Mouse (Mus musculus) kidney, adult 2 months (tissue): ENCODE results near the gene Gm9603.
"Not testable (repeated sequence)": the region's sequence is repeated elsewhere in the genome, so short reads cannot be mapped to it uniquely, and the experiment has no call there.

ENCODE experiments used
- CTCF ChIP-seq: fragments of 200-500 bp; conservative IDR thresholded peaks from 2 replicates; pipeline ENCODE4 v1.5.1; 2011; ENCODE audit warnings: low read depth, mild to moderate bottlenecking, control low read depth, low read length, moderate library complexity, mixed read lengths; ENCODE audit not compliant: insufficient read depth, insufficient read length
- POLR2A ChIP-seq: fragments of 200-500 bp; IDR thresholded peaks from one replicate; pipeline ENCODE4 v1.6.1; 2011; ENCODE audit warnings: low read depth, low read length, control low read depth

DNA sequence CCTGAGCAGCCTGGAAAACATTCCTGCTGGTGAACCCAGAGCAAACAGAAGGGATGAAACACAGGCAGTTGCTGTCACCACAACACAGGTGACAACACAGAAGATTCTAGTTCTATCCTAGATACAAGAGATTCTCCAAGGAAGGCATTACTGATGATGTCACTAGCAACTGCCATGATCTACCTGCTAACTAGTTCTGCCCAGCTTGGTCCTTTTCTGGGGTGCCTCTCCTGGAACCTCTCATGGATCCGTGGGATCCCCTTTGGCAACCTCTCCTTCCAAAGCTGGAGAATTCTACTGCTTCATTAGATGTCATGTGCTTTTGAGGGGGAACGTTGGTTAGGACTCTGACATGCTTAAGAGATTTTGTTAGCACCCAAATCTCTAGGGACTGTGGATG lies at the start of gene Gm9603:
- not testable (repeated sequence) for TF ChIP-seq CTCF, POLR2A
